Mouse (Mus musculus) kidney, adult 11 months (tissue): ENCODE results near the gene Mmp24.
A peak's percentile ranks its signal among the peaks of the same experiment; 100 is the strongest.

Source experiments
- DNase-seq: peaks from one replicate; pipeline ENCODE4 v3.0.0; 2022

Mmp24 gene

DNA sequence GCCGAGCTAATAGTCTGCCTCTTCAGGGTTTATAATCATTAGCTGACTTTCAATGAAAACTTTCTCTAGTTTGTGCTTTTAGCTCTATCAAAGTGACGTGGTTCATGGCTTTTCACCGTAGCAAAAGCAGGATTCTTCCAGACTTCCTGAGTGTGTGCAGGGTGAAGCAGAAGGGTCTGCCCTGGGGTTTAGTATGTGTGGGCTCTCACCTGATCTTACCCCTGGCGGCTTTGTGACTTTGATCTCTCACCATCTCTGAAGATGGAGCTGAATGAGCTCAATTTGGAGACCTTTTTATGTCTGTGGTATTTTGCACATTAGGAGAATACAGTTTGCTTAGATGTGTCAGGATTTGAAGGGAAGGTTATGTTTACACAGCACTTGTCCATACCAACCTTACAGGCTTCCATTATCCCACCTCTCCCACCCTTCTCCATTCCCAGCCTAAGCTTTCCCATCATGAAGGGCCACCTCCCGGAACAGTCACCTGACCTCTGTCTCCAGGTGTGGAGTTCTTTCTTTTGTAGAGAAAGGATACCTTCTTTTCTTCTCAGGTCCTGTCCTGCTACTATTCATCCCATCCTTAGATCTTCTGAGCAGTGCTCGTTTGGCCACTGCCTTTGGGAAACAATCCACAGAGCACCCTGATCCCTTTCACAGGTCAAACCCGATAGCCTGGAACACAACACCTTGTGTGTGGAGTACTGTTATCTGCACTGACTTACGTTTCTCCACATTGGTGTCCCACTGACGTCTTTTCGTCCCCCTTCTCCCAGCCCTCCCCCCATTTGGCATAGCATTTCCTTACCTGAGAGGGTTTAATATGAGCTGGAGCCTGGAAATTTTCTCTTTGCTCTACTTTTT is 1.9 kb downstream of the Mmp24 start:
- no peak for DNase-seq

DNA sequence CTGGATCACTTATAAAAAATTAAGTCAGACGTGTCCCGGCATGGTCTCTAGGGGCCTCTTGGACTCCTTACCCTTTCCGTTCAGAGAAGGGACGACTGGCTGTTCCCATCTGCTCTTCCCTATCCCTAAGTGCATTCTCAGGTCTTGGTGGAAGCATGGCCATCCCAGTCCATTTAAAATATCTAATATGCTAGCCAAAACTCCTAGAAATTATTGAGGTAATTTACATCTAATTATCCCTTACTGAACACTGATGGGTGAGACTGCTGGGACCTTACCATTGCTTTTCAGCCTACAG is 2.5 kb downstream of the Mmp24 start:
- DNase-seq: no peak

DNA sequence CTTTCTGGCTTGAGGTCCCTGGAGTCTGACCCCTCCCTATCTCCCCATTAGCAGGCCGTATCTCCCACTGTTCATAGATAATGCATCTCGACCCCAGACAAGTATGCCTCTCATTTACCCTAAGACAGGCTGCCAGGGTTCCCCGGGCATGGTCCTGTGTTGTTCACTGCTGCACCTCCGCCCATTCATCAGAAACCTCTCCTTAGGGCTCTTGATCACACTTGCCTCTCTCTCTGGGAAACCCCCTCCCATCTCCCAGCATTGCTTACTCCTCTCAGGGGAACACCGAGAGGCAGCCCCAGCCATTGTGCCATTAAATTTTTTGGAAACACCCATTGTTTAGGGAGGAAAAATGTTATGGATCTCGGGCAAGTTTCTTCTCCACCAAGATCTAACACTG is 2.9 kb downstream of the Mmp24 start:
- DNase-seq: no peak

DNA sequence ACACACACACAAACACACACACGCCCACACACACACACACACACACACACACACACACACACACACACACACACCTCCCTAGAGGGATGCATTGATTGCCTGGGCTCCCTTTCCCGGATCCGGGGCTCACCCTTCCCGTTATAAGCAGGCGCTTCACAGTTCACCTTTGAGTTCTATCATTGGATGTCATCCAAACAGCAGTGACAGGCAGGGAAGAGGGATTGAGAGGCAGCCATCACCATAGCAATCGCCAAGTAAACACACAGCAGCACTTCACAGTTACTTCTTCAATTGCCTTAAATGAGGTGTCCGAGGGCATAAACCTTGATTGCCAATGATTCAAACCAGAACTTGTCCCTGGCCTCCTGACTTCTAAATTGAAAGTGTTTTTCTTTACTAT is 3.9 kb downstream of the Mmp24 start:
- no peak for DNase-seq

DNA sequence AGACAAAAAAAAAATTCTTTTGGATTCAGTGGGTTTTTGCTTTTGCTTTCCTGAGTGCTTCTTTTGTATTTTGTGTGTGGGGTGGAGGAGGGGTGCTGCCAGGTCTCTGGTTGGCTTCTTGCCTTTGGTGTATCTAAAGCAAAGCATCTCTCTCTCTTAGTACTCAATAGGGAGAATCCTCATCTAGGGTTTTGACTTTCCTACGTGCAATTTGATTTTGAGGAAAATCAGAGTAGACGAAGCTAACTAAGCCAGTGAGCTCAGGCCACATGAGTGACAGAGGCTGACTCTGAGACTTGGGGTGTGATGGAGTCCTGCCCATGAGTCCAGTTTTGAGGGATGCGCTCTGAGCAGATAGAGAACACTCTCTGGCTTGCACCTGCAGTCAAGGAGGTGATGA is 4.4 kb downstream of the Mmp24 start:
- no peak for DNase-seq

DNA sequence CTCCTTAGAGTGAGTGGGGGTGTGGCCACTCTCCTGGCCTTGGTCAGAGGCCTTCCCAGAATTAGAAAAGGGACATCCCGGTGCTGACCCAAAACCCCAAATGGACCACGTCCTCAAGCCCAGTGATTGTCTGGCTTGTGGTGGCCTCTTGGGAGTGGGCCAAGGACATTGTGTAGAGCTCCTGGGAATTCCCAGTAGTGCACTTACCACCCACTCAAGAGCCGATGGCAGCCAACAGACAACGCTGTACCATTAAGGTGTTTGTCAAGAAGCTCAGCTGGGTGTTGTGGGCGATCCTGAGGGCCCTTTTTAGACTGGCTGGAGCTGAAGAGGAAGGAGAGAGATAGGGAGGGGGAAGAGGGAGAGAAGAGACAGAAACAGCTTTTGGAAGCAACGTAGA is 9.4 kb downstream of the Mmp24 start:
- no peak for DNase-seq

- DNase-seq: no peak
Measured at GRCm38 (mm10) chr2:155786905-155787304, 11.8 kb downstream of the Mmp24 start.

DNA sequence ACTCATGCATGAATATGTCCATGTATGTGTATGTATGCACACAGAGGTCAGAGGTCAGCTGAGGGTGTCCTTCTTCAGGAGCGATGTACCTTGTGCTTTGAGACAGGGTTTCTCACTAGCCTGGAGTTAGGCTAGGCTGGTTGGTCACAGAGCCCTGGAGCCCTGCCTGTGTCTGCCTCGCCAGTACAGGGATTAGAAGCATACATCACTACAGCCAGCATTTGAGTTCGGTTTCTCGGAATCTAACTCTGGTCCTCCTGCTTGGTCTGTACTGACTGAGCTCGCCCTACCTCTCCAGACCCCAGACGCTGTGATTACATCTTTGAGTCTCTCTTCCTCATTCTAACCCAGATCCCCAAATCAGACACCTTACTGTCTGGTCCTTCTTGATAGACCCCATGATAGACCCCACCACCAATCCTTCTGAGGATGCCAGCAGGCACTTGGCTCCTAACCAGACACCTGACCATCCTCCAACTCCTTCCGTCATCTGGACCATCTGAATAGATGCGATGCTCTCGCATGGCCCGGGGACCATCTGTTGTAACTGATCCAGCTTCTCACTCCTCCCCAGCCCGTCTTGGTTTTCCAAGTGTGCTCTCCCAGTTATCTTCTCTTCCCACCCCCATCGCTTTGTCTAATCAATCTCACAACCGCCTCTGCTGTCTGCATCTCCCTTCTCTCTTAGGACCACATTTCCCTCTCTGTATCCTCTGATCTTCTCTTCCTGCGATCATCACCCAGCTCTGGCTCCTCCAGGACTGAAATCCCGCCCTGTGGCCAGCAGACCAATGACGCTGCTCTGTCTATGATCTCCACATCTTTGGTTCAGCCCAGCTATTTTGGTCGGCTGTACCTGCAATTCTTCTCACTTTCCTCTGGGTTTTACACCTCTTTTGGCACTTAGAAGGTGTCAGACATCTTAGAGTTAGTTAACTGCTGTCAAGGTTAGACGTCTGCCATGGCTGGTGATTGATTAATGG is 13.1 kb downstream of the Mmp24 start:
- DNase-seq: no peak

- DNase-seq: no peak
Measured at GRCm38 (mm10) chr2:155792899-155793298, 17.8 kb downstream of the Mmp24 start.

DNA sequence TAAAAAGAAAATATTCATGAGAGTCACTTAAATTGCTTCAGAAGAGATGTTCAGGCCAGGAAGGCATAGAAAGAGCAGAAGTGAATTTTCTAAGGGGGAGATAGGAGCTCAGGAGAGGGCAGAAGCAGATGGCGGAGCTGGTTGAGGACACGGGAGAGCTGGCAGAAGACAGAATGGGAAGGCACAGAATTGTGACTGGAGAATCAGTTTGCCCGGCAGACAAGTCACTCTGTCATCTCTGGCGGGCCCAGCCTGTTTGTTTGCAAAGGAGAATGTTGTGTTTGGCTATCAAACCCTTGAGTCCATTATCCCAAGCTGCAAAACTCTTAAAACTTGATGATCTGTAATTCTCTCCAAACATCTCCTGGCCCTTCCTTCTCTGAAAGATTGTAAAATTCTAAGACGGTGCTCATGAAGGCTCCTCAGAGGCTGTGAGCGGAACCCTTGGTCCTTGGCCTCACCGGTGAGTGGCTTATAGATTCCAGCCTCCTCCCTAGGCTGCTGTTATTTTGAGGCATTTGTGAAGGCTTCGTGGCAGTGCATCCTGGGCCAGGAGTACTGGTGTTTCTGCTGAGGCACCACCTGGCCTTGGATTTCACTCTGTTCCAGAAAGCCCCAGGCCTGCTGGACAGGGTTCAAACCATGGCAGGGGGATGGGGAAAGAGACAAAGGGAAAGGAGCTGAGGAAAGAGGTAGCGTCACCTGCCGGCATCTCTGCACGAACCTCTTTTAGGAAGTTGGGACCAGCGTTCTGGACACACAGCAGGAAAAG is 19.7 kb downstream of the Mmp24 start:
- DNase-seq: no peak

DNA sequence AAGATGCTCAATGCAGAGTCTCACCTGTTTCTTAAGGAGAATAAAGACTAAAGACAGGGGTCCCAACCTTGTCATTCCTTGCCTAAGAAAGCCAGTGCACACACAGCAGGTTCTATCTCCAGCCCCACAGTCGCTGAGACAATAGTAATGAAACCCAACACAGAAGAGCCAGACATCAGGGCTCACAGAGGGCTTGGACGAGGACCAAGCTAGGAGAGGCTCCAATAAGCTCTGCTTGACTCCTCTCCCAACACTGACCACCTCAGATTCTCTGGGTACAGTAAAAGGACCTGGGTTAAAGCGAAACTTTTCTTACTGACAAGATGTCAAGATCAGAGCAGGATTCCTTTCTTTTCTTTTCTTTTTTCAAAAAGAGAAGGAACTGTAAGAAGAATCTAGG is 23.5 kb downstream of the Mmp24 start:
- DNase-seq: no peak

DNA sequence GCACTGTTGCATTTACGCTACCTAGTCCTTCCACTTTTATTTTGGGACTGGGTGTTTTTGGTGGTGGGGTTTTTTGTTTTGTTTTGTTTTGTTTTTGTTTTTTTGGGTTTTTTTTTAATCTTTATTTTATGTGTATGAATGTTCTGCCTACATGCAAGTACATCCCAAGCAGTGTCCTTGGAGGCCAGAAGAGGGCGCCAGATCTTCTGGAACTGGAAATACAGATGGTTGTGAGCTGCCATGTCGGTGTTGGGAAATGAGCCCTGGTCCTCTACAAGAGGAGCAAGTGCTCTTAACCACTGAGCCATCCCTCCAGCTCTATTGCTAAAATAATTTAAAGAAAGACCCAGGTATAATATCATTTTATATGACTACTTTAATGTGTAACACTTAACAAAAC is 27.6 kb downstream of the Mmp24 start:
- no peak for DNase-seq

DNA sequence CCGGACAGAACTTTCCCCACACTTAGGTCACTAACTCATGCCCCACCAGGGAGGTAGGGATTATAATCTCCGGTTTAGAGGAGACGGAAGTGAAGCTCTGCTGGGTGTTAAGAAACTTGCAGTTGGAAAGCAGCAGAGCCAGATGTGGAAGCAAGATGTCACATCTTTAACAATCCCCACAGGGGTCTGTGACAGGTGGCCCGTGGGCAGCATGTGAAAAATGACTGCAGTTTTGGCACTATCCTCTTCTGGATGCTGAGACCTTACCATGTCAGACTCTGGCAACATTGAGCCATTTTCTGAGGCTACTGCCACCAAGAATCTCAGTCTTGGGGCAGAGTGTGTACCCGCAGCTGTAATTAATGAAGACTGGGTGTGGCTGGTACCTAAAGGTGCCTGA is 28.9 kb downstream of the Mmp24 start:
- DNase-seq: no peak

GRCm38 (mm10) chr2:155805231-155805924 is 30.2 kb downstream of the Mmp24 start:
- DNase-seq: peak; percentile 58

GRCm38 (mm10) chr2:155805925-155806255 is 30.7 kb downstream of the Mmp24 start:
- no peak for DNase-seq

DNA sequence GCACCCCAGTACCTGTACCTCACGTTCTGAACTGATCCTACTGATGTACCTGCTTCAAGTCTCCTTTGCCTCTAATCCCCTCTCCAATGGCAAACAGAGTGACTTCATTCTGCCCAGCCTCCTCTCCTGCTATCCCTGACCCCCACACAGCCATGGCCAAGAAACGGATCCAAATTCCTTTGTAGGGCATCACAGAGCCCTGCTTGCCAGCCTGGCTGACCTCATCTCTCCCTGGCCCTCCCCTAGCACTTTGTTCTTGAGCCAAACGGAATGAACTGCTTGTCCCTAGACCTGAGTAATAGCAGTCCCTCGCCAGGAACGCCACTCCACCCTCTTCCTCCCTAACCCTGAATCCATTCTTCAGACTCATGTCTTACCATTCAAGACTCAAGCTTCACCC is 31.4 kb downstream of the Mmp24 start:
- DNase-seq: no peak

GRCm38 (mm10) chr2:155807408-155807807 is 32.3 kb downstream of the Mmp24 start:
- DNase-seq: no peak

DNA sequence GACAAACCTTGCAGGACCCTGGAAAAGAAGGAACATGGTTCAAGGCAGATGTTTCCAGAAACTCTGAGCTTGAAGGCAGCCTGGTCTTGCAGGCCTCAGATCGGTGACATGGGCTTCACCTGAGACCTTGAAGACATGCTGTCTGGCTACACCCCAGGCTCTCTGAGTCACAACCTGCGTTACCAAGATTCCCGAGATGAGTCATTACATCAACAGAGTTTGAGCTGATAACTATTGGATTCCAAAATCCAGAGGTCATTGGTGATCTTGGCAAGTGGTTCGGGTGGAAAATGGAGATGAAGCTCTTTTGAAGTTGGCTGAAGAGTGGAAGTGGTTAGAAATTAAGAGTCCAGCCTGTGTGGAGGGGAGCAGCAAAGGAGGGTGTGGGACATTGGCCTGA is 34.5 kb downstream of the Mmp24 start:
- no peak for DNase-seq

DNA sequence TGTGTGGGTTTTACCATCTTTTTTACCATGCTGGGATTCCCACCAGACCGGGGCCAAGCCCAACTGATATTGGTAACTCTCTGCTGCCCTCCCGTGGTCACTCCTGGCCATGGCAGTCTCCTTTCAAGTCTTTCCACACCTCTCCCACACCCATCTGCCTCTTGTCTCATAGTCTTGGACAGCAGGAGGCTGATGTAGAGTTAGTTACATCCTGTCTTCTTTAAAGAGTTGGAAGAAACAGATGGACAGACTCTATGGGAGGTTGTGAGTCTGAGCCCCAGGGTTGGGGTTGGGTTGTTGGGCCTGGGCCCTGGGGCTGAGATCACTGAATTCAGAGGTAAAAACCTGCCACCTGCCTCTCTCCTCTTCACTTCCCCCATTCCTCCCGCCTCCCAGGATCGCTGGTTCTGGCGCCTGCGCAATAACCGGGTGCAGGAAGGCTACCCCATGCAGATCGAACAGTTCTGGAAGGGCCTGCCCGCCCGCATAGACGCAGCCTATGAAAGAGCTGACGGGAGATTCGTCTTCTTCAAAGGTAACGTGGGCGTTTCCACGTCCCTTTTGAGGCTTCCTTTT is 36.8 kb downstream of the Mmp24 start:
- DNase-seq: peak; percentile 48

GRCm38 (mm10) chr2:155812637-155813036 is 37.5 kb downstream of the Mmp24 start:
- no peak for DNase-seq

- no peak for DNase-seq
Measured at GRCm38 (mm10) chr2:155814829-155815228, 39.7 kb downstream of the Mmp24 start.

- no peak for DNase-seq
Measured at GRCm38 (mm10) chr2:155816179-155816578, 41.0 kb downstream of the Mmp24 start.
